Mouse (Mus musculus): ENCODE data around the gene Methig1.

GRCm38 (mm10) chr15:100388886-100389285 is 35.9 kb downstream of the Methig1 start:
- no peak for TF ChIP-seq POLR2A (IDR thresholded peaks at IDR 0.05; ENCODE audit: low read depth, low read length)
- TF ChIP-seq CTCF (IDR thresholded peaks at IDR 0.05; ENCODE audit: extremely low read depth, insufficient read depth, insufficient read length, insufficient replicate concordance) = no peak

Measured in spleen, adult 2 months (tissue).